In the genomic region with DNA sequence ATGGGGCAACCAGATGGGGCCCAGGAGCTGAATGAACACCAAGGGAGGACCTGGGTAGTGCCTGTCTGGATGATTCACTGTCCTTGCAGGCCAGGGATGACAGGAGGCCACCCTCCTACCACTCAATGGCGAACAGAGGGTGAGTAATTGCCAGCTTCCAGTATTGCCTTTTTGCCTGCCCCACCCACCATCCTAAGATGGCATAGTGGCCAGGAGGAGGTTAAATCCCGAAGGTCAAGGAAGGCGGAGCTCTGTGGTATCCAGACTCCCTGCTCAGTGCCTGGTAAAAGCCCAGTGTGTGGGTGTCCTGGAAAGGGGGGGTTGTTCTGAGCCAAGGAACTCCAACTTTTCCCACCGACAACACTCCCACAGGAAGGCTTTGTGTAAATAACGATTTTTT, we compare ENCODE assay signal across 19 mouse cellular contexts. TPM values are rescaled to one million over a fixed set of nuclear protein-coding genes. Genes with fewer than 3 reads are reported as not detected.
A peak's percentile ranks its signal among the peaks of the same experiment; 100 is the strongest.
DNase-seq lines count a peak whose midpoint lies in the region; ATAC-seq lines count a peak whose summit lies in the region.
"Had no signal": no experiment of that assay in that cellular context is flagged by ENCODE, and none has a peak within 500 bp of the region (broad histone marks: within the 10 kb centered on the region; RNA-seq: fewer than 3 reads in every experiment).

No protein-coding gene starts in this region.

- no peak overlapping the region for H3K4me3 ChIP-seq in lung, embryonic 16.5 days (ENCODE audit: low read length)
- H3K4me3 ChIP-seq in forebrain, embryonic 13.5 days = no peak overlapping the region
- H3K4me3 ChIP-seq: heart, embryonic 13.5 days; hindbrain, embryonic 13.5 days; liver, embryonic 12.5 days; megakaryocyte, embryonic 14.5 days had no signal

- no peaks in the 10 kb centered on the region for H3K9me3 ChIP-seq in lung, embryonic 16.5 days (ENCODE audit: control insufficient read depth, low read length)
- H3K9me3 ChIP-seq in forebrain, embryonic 13.5 days (replicated peaks) = no peaks in the 10 kb centered on the region
- H3K9me3 ChIP-seq: heart, embryonic 13.5 days; hindbrain, embryonic 13.5 days; liver, embryonic 12.5 days had no signal

- ATAC-seq in lung, embryonic 16.5 days (ENCODE audit: low read depth) = no peak
- no peak for ATAC-seq in forebrain, embryonic 13.5 days
- ATAC-seq: forebrain, embryonic 16.5 days; liver, embryonic 12.5 days; midbrain, embryonic 16.5 days had no signal

- peak; percentile 52 for DNase-seq in adrenal gland, postnatal 10 days
- no peak for DNase-seq in adrenal gland, postnatal 4 days (ENCODE audit: low spot score in 2 of 2)
- no peak for DNase-seq in lung, postnatal 25 days (ENCODE audit: low spot score)
- DNase-seq in 3T3-L1 (ENCODE audit: low read depth, low spot score) (peak; percentile 74), liver (no peak)
- DNase-seq in adrenal gland, postnatal 36 days = peak; percentile 59 to 61
- DNase-seq: embryo, embryonic 11 days; layer of hippocampus, adult 9-11 months had no signal

- no peak overlapping the region for H3K9ac ChIP-seq in lung, embryonic 16.5 days (ENCODE audit: low read length)
- H3K9ac ChIP-seq in forebrain, embryonic 13.5 days = no peak overlapping the region
- H3K9ac ChIP-seq: heart, embryonic 13.5 days; hindbrain, embryonic 13.5 days; liver, embryonic 12.5 days; lung, embryonic 14.5 days had no signal

- 57% methylated on average over 5 of the region's 5 CpGs for WGBS in lung, embryonic 16.5 days
- 54% methylated on average over 5 of the region's 5 CpGs for WGBS in forebrain, embryonic 13.5 days

- H3K4me2 ChIP-seq in lung, embryonic 16.5 days (ENCODE audit: low read depth, low read length) = no peak overlapping the region
- no peak overlapping the region for H3K4me2 ChIP-seq in forebrain, embryonic 13.5 days
- H3K4me2 ChIP-seq: heart, embryonic 13.5 days; hindbrain, embryonic 13.5 days; liver, embryonic 12.5 days; lung, embryonic 14.5 days had no signal

- peaks cover 39% of the 10 kb centered on the region for H3K36me3 ChIP-seq in lung, embryonic 16.5 days (ENCODE audit: control insufficient read depth, insufficient read depth, low read length)
- peaks cover 31% of the 10 kb centered on the region for H3K36me3 ChIP-seq in forebrain, embryonic 13.5 days (ENCODE audit: poor library complexity, severe bottlenecking)

- peaks cover 3% of the 10 kb centered on the region; the same call in 1 of the 2 replicates for H3K27me3 ChIP-seq in lung, embryonic 16.5 days (ENCODE audit: control insufficient read depth, insufficient read depth, low read depth, low read length)
- H3K27me3 ChIP-seq in forebrain, embryonic 13.5 days = peaks cover 69% of the 10 kb centered on the region
- H3K27me3 ChIP-seq: CH12.LX had no signal

- peak overlapping the region; percentile 33; the same call in 1 of the 2 replicates for H3K27ac ChIP-seq in lung, embryonic 16.5 days (ENCODE audit: low read length)
- no peak overlapping the region for H3K27ac ChIP-seq in forebrain, embryonic 13.5 days
- H3K27ac ChIP-seq: heart, embryonic 13.5 days; hindbrain, embryonic 13.5 days; liver, embryonic 12.5 days had no signal

- peaks cover 30% of the 10 kb centered on the region for H3K4me1 ChIP-seq in lung, embryonic 16.5 days (replicated peaks; ENCODE audit: control insufficient read depth, insufficient read depth, low read length)
- H3K4me1 ChIP-seq in forebrain, embryonic 13.5 days = peaks cover 10% of the 10 kb centered on the region; the same call in 1 of the 2 replicates

RNA-seq across cellular contexts. Expression of gene Tubg2, which starts 6.6 kb away (rescaled TPM):
- total RNA-seq in adrenal gland, postnatal 10 days (2021) = 1 to 10 TPM; 6.9 to 7.2 TPM
- 1 to 10 TPM; 7.7 to 8.1 TPM for total RNA-seq in adrenal gland, postnatal 4 days (2021)
- 3.1 TPM in 2 replicates for polyA plus RNA-seq in lung, embryonic 16.5 days (2015; fragmentation: Nextera tagmentation; extraction: Ambion mirVana)
- 1 to 10 TPM; 5.9 to 7.0 TPM for total RNA-seq in adrenal gland, postnatal 36 days (2021)
- polyA plus RNA-seq in forebrain, embryonic 13.5 days (2015; fragmentation: Nextera tagmentation; extraction: Ambion mirVana) = 14.6 and 16.4 TPM in 2 replicates

RNA-seq across cellular contexts. Expression of gene Cntnap1, which starts 8.0 kb away (rescaled TPM):
- 10 to 100 TPM; 12.1 to 15.9 TPM for total RNA-seq in adrenal gland, postnatal 10 days (2021)
- total RNA-seq in adrenal gland, postnatal 4 days (2021) = 1 to 10 TPM; 3.9 to 4.1 TPM
- 1.1 and 1.2 TPM in 2 replicates for polyA plus RNA-seq in lung, embryonic 16.5 days (2015; fragmentation: Nextera tagmentation; extraction: Ambion mirVana)
- total RNA-seq in adrenal gland, postnatal 36 days (2021) = 1 to 10 TPM; 4.6 to 4.9 TPM
- 0.36 and 0.42 TPM in 2 replicates for polyA plus RNA-seq in forebrain, embryonic 13.5 days (2015; fragmentation: Nextera tagmentation; extraction: Ambion mirVana)

RNA-seq across cellular contexts. Expression of gene Plekhh3, which starts 8.8 kb away (rescaled TPM):
- total RNA-seq in adrenal gland, postnatal 10 days (2021) = 10 to 100 TPM; 26.2 to 40.8 TPM
- 10 to 100 TPM; 26.9 to 30.7 TPM for total RNA-seq in adrenal gland, postnatal 4 days (2021)
- 17.0 and 17.1 TPM in 2 replicates for polyA plus RNA-seq in lung, embryonic 16.5 days (2015; fragmentation: Nextera tagmentation; extraction: Ambion mirVana)
- total RNA-seq in adrenal gland, postnatal 36 days (2021) = 10 to 100 TPM; 21.5 to 30.0 TPM
- polyA plus RNA-seq in forebrain, embryonic 13.5 days (2015; fragmentation: Nextera tagmentation; extraction: Ambion mirVana) = 4.5 and 6.4 TPM in 2 replicates

RNA-seq across cellular contexts. Expression of gene Ccr10, which starts 12.9 kb away (rescaled TPM):
- total RNA-seq in adrenal gland, postnatal 10 days (2021) = under 1 TPM; 0.78 to 1.00 TPM
- total RNA-seq in adrenal gland, postnatal 4 days (2021) = under 1 TPM in 1 of 2 experiments, not detected in 1; 0.22 TPM
- 0.23 and 0.35 TPM in 2 replicates for polyA plus RNA-seq in lung, embryonic 16.5 days (2015; fragmentation: Nextera tagmentation; extraction: Ambion mirVana)
- total RNA-seq in adrenal gland, postnatal 36 days (2021) = under 1 TPM in 1 of 2 experiments, not detected in 1; 0.43 TPM
- 0.10 TPM in 1 of 2 replicates, not detected in the other for polyA plus RNA-seq in forebrain, embryonic 13.5 days (2015; fragmentation: Nextera tagmentation; extraction: Ambion mirVana)
- polyA plus RNA-seq: embryonic facial prominence, embryonic 14.5 days; forebrain, embryonic 16.5 days had no signal

RNA-seq across cellular contexts. Expression of gene Tubg1, which starts 42.6 kb away (rescaled TPM):
- total RNA-seq in adrenal gland, postnatal 10 days (2021) = 10 to 100 TPM; 42.6 to 44.6 TPM
- total RNA-seq in adrenal gland, postnatal 4 days (2021) = 10 to 100 TPM; 42.0 to 42.6 TPM
- polyA plus RNA-seq in lung, embryonic 16.5 days (2015; fragmentation: Nextera tagmentation; extraction: Ambion mirVana) = 70.6 and 82.1 TPM in 2 replicates
- 10 to 100 TPM; 41.3 to 42.7 TPM for total RNA-seq in adrenal gland, postnatal 36 days (2021)
- 108 and 112 TPM in 2 replicates for polyA plus RNA-seq in forebrain, embryonic 13.5 days (2015; fragmentation: Nextera tagmentation; extraction: Ambion mirVana)

Comparison
In these comparisons a context has a peak if more than half of its experiments do, and no peak if none do; other contexts are left out.
1. DNase-seq: peak in adrenal gland, postnatal 10 days (single experiment), 3T3-L1 (single experiment) and adrenal gland, postnatal 36 days (2 of 2); none in adrenal gland, postnatal 4 days (0 of 2), lung, postnatal 25 days (single experiment) and liver (single experiment).